Mouse (Mus musculus): ENCODE measurements around the gene Atp2b2. TPM values are rescaled to one million over a fixed set of nuclear protein-coding genes. Genes with fewer than 3 reads are reported as not detected.

Atp2b2 gene
- total RNA-seq (2021): under 1 TPM; 0.49 to 0.69 TPM
- long read RNA-seq, experiment 1: 0 reads
- long read RNA-seq, experiment 2: 0 reads

GRCm38 (mm10) chr6:114042332-114042731 is at the start of gene Atp2b2:
Gene Atp2b2, minus strand, starts transcription at chr6:114042613.
- no peak for DNase-seq
- intact Hi-C loops (cut with DNase I): no loop called here

- intact Hi-C loops (cut with DNase I): loop anchor here (1.0 to 10.0 kb wide), 5 partner anchors 108 to 608 kb away; no protein-coding TSS in a partner anchor
- DNase-seq: peak; percentile 57 to 78
Observed at GRCm38 (mm10) chr6:114089626-114090025, 47.2 kb upstream of the Atp2b2 start.

GRCm38 (mm10) chr6:114087106-114087505 is 44.7 kb upstream of the Atp2b2 start:
- DNase-seq: peak; percentile 27 to 51
- intact Hi-C loops (cut with DNase I): loop anchor here (5.0 kb wide), 1 partner anchor 110 kb away; no protein-coding TSS in a partner anchor

- intact Hi-C loops (cut with DNase I): no loop called here
Observed at GRCm38 (mm10) chr6:114078556-114078955, 36.1 kb upstream of the Atp2b2 start.

GRCm38 (mm10) chr6:114076560-114076959 is 34.1 kb upstream of the Atp2b2 start:
- intact Hi-C loops (cut with DNase I): no loop called here
- DNase-seq: peak; percentile 14 to 44

More at GRCm38 (mm10) chr6:114078556-114078955, 36.1 kb upstream of the Atp2b2 start:
- DNase-seq: no peak

GRCm38 (mm10) chr6:114076061-114076460 is 33.6 kb upstream of the Atp2b2 start:
- intact Hi-C loops (cut with DNase I): no loop called here
- no peak for DNase-seq

- intact Hi-C loops (cut with DNase I): no loop called here
Observed at GRCm38 (mm10) chr6:114074929-114075328, 32.5 kb upstream of the Atp2b2 start.

GRCm38 (mm10) chr6:114074256-114074655 is 31.8 kb upstream of the Atp2b2 start:
- intact Hi-C loops (cut with DNase I): no loop called here
- no peak for DNase-seq

More at GRCm38 (mm10) chr6:114074929-114075328, 32.5 kb upstream of the Atp2b2 start:
- DNase-seq: no peak

- peak; percentile 29 to 58 for DNase-seq
- intact Hi-C loops (cut with DNase I): loop anchor here (1.0 kb wide), 1 partner anchor 310 kb away; no protein-coding TSS in a partner anchor
Observed at GRCm38 (mm10) chr6:114071564-114071963, 29.2 kb upstream of the Atp2b2 start.

GRCm38 (mm10) chr6:114063100-114063499 is 20.7 kb upstream of the Atp2b2 start:
- DNase-seq: no peak
- intact Hi-C loops (cut with DNase I): no loop called here

GRCm38 (mm10) chr6:114062688-114063087 is 20.3 kb upstream of the Atp2b2 start:
- no peak for DNase-seq
- intact Hi-C loops (cut with DNase I): no loop called here

GRCm38 (mm10) chr6:114059206-114059605 is 16.8 kb upstream of the Atp2b2 start:
- DNase-seq: no peak
- intact Hi-C loops (cut with DNase I): no loop called here

- no peak for DNase-seq
- intact Hi-C loops (cut with DNase I): no loop called here
Observed at GRCm38 (mm10) chr6:114058030-114058808, 15.8 kb upstream of the Atp2b2 start.

- intact Hi-C loops (cut with DNase I): no loop called here
- no peak for DNase-seq
Observed at GRCm38 (mm10) chr6:114055311-114055710, 12.9 kb upstream of the Atp2b2 start.

GRCm38 (mm10) chr6:114044962-114045361 is 2.5 kb upstream of the Atp2b2 start:
- intact Hi-C loops (cut with DNase I): no loop called here
- no peak for DNase-seq

GRCm38 (mm10) chr6:114042836-114043235 is 423 bp upstream of the Atp2b2 start:
- intact Hi-C loops (cut with DNase I): no loop called here

GRCm38 (mm10) chr6:114041911-114042284 is 515 bp downstream of the Atp2b2 start:
- no peak for DNase-seq
- intact Hi-C loops (cut with DNase I): no loop called here

More at GRCm38 (mm10) chr6:114042836-114043235, 423 bp upstream of the Atp2b2 start:
- no peak for DNase-seq

- intact Hi-C loops (cut with DNase I): no loop called here
- DNase-seq: no peak
Observed at GRCm38 (mm10) chr6:114041097-114041910, 1.1 kb downstream of the Atp2b2 start.

- DNase-seq: no peak
- intact Hi-C loops (cut with DNase I): no loop called here
Observed at GRCm38 (mm10) chr6:114035704-114036103, 6.7 kb downstream of the Atp2b2 start.

GRCm38 (mm10) chr6:114032822-114033221 is 9.6 kb downstream of the Atp2b2 start:
- intact Hi-C loops (cut with DNase I): no loop called here
- DNase-seq: no peak

- intact Hi-C loops (cut with DNase I): no loop called here
- DNase-seq: no peak
Observed at GRCm38 (mm10) chr6:114023794-114024193, 18.6 kb downstream of the Atp2b2 start.

Measured in heart, postnatal 14 days (tissue).